Mouse (Mus musculus): Measurements from ENCODE around the gene Prim1. TPM values are rescaled to one million over a fixed set of nuclear protein-coding genes. Genes with fewer than 3 reads are reported as not detected.

The Prim1 gene
- polyA plus RNA-seq (2014; fragmentation: Nextera tagmentation; extraction: Ambion mirVana): 85.8 and 89.1 TPM in 2 replicates

DNA sequence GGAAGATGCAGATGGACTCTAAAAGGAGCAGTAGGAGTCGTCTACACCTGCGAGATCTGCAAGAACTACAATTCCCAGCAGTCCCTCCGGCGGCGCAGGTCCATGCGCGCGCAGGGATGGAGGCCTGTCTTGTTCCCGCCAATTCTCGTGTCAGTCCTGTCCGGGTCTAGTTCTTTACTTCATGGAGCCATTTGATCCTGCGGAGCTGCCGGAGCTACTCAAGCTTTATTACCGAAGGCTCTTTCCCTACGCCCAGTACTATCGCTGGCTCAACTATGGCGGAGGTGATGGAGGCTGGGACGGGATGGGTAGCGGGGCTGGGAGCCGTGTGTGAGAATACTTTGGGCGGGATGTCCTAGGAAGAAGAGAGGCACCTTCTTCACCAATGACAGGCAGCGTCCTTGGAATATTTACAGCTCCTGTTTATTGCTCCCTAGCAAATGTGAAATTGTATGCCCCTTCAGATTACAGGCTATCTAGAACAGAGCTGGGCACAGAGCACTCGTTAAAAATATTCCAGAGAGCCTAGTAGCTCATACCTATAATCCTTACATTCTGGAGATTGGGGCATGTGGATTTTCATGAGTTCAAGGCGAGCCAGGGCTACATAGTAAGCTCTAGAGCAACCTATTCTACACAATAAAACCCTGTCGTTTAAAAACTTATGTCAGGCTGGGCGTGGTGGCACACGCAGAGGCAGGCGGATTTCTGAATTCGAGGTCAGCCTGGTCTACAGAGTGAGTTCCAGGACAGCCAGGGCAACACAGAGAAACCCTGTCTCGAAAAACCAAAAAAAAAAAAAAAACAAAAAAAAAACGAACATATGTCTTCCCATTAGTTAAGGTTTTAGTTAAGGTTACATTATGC is at the start of gene Prim1:
TSS of gene Prim1 (plus strand) at position 101 of the 867 bp plus-strand sequence.
- ATAC-seq (replicated peaks; ENCODE audit: low FRiP score, low TSS enrichment, low read depth): peak; percentile 92
- Histone ChIP-seq H3K9ac (ENCODE audit: low read length) (peak within 1 kb of the TSS; percentile 62), H3K4me1 (replicated peaks; ENCODE audit: control insufficient read depth, insufficient read depth, low read length) (0 out of 2 replicates have a peak, but pooled peaks cover 5% of the 10 kb centered on the region), H3K4me2 (ENCODE audit: low read length) (peak within 1 kb of the TSS; percentile 70), H3K27ac (ENCODE audit: low read depth) (peak within 1 kb of the TSS; percentile 78; the same call in 1 of the 2 replicates), H3K36me3 (ENCODE audit: control insufficient read depth, insufficient read depth, low read length) (peaks cover 17% of the 10 kb centered on the region), H3K4me3 (ENCODE audit: low read depth, low read length) (peak within 1 kb of the TSS; percentile 92), H3K27me3 (replicated peaks; ENCODE audit: control insufficient read depth, insufficient read depth, low read length) (no peaks in the 10 kb centered on the region), H3K9me3 (ENCODE audit: control insufficient read depth, low read length) (no peaks in the 10 kb centered on the region)
- 5% methylated on average over 31 of the region's 31 CpGs for WGBS
- DNase-seq (ENCODE audit: low spot score): peak; percentile 93

DNA sequence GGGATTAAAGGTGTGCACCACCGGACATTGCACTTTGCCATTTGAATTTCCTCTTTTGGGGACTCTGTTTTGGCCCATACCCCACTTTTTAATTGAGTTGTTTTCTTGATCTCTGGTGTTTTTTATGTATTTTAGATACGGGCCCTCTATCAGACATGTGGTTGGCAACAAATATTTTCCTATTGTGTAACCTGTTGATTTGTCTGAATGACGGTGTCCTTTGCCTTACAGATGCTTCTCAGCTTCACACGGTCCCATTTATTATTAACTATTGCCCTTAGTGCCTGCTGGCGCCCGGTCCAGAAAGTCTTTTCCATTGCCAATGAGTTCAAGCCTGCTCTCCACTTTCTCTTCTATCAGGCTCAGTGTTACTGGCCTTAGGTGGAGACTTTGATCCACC is 48.5 kb upstream of the Prim1 start:
- WGBS: 92% methylated on average over 6 of the region's 6 CpGs
- no peaks in the 10 kb centered on the region for H3K27me3 ChIP-seq (replicated peaks; ENCODE audit: control insufficient read depth, insufficient read depth, low read length)
- no peak overlapping the region for H3K9ac ChIP-seq (ENCODE audit: low read length)
- H3K9me3 ChIP-seq (ENCODE audit: control insufficient read depth, low read length): no peaks in the 10 kb centered on the region
- H3K4me3 ChIP-seq (ENCODE audit: low read depth, low read length): no peak overlapping the region
- no peaks in the 10 kb centered on the region for H3K4me1 ChIP-seq (replicated peaks; ENCODE audit: control insufficient read depth, insufficient read depth, low read length)
- DNase-seq (ENCODE audit: low spot score): no peak
- ATAC-seq (replicated peaks; ENCODE audit: low FRiP score, low TSS enrichment, low read depth): no peak
- no peak overlapping the region for H3K27ac ChIP-seq (ENCODE audit: low read depth)
- no peak overlapping the region for H3K4me2 ChIP-seq (ENCODE audit: low read length)
- no peaks in the 10 kb centered on the region for H3K36me3 ChIP-seq (ENCODE audit: control insufficient read depth, insufficient read depth, low read length)

GRCm38 (mm10) chr10:127969820-127970219 is 45.1 kb upstream of the Prim1 start:
- H3K36me3 ChIP-seq (ENCODE audit: control insufficient read depth, insufficient read depth, low read length): no peaks in the 10 kb centered on the region
- 58% methylated on average over 4 of the region's 4 CpGs for WGBS
- H3K4me1 ChIP-seq (replicated peaks; ENCODE audit: control insufficient read depth, insufficient read depth, low read length): no peaks in the 10 kb centered on the region
- H3K27ac ChIP-seq (ENCODE audit: low read depth): 0 out of 2 replicates have a peak overlapping the region, but pooled peaks have one; percentile 9
- DNase-seq (ENCODE audit: low spot score) (no peak), ATAC-seq (replicated peaks; ENCODE audit: low FRiP score, low TSS enrichment, low read depth) (peak; percentile 64; the same call in 1 of the 2 replicates)
- H3K9me3 ChIP-seq (ENCODE audit: control insufficient read depth, low read length): no peaks in the 10 kb centered on the region
- no peak overlapping the region for H3K9ac ChIP-seq (ENCODE audit: low read length)
- H3K27me3 ChIP-seq (replicated peaks; ENCODE audit: control insufficient read depth, insufficient read depth, low read length): no peaks in the 10 kb centered on the region
- no peak overlapping the region for H3K4me3 ChIP-seq (ENCODE audit: low read depth, low read length)
- H3K4me2 ChIP-seq (ENCODE audit: low read length): no peak overlapping the region

- WGBS: 45% methylated on average over 3 of the region's 3 CpGs
- peak overlapping the region; percentile 9; the same call in 1 of the 2 replicates for H3K27ac ChIP-seq (ENCODE audit: low read depth)
Observed at GRCm38 (mm10) chr10:127970359-127970831, 44.6 kb upstream of the Prim1 start.

DNA sequence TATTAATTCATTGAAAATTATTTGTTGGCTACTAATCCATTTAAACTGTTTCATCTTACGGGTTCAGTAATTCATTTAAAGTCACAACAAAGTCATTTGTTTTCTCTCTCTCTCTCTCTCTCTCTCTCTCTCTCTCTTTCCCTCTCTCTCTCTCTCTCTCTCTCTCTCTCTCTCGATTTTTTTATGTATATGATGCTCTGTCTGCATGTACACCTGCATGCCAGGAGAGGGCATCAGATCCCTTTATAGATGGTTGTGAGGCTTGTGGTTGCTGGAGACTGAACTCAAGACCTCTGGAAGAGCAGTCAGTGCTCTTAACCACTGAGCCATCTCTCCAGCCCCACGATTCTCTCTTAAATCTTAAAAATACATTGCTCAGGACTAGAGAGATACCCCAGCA is 43.8 kb upstream of the Prim1 start:
- Histone ChIP-seq H3K4me1 (replicated peaks; ENCODE audit: control insufficient read depth, insufficient read depth, low read length) (no peaks in the 10 kb centered on the region), H3K27me3 (replicated peaks; ENCODE audit: control insufficient read depth, insufficient read depth, low read length) (no peaks in the 10 kb centered on the region), H3K36me3 (ENCODE audit: control insufficient read depth, insufficient read depth, low read length) (no peaks in the 10 kb centered on the region), H3K9ac (ENCODE audit: low read length) (no peak overlapping the region), H3K4me3 (ENCODE audit: low read depth, low read length) (no peak overlapping the region), H3K4me2 (ENCODE audit: low read length) (no peak overlapping the region), H3K9me3 (ENCODE audit: control insufficient read depth, low read length) (no peaks in the 10 kb centered on the region), H3K27ac (ENCODE audit: low read depth) (no peak overlapping the region)
- DNase-seq (ENCODE audit: low spot score) (no peak), ATAC-seq (replicated peaks; ENCODE audit: low FRiP score, low TSS enrichment, low read depth) (no peak)
- WGBS: 60% methylated on average over 3 of the region's 3 CpGs

More at GRCm38 (mm10) chr10:127970359-127970831, 44.6 kb upstream of the Prim1 start:
- H3K27me3 ChIP-seq (replicated peaks; ENCODE audit: control insufficient read depth, insufficient read depth, low read length): no peaks in the 10 kb centered on the region
- H3K36me3 ChIP-seq (ENCODE audit: control insufficient read depth, insufficient read depth, low read length): no peaks in the 10 kb centered on the region
- DNase-seq (ENCODE audit: low spot score) (no peak), ATAC-seq (replicated peaks; ENCODE audit: low FRiP score, low TSS enrichment, low read depth) (0 out of 2 replicates have a peak, but pooled peaks have one; percentile 23)
- no peak overlapping the region for H3K9ac ChIP-seq (ENCODE audit: low read length)
- H3K4me2 ChIP-seq (ENCODE audit: low read length): no peak overlapping the region
- no peaks in the 10 kb centered on the region for H3K9me3 ChIP-seq (ENCODE audit: control insufficient read depth, low read length)
- H3K4me1 ChIP-seq (replicated peaks; ENCODE audit: control insufficient read depth, insufficient read depth, low read length): no peaks in the 10 kb centered on the region
- no peak overlapping the region for H3K4me3 ChIP-seq (ENCODE audit: low read depth, low read length)

DNA sequence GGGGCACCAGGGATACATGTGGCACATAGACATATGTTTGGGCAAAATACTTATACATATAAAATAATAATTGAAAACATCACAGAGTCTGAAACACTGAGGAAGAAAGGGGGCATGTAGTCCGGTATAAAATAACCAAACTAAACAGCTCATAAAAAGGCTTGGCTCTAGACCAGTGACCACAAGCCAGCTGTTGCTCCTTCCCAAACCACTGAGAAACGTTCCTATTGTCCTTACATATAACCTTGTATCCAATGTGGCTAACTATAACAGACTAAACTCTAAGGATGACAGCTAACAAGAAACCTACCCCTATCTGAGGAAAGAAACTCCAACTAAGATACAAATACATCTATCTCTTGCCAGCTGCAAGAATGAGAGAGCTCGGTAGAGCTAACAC is 40.9 kb upstream of the Prim1 start:
- no peaks in the 10 kb centered on the region for H3K27me3 ChIP-seq (replicated peaks; ENCODE audit: control insufficient read depth, insufficient read depth, low read length)
- ATAC-seq (replicated peaks; ENCODE audit: low FRiP score, low TSS enrichment, low read depth) (no peak), DNase-seq (ENCODE audit: low spot score) (no peak)
- no peak overlapping the region for H3K9ac ChIP-seq (ENCODE audit: low read length)
- H3K36me3 ChIP-seq (ENCODE audit: control insufficient read depth, insufficient read depth, low read length): no peaks in the 10 kb centered on the region
- 78% methylated on average over 3 of the region's 3 CpGs for WGBS
- H3K4me3 ChIP-seq (ENCODE audit: low read depth, low read length): no peak overlapping the region
- no peaks in the 10 kb centered on the region for H3K9me3 ChIP-seq (ENCODE audit: control insufficient read depth, low read length)
- H3K4me1 ChIP-seq (replicated peaks; ENCODE audit: control insufficient read depth, insufficient read depth, low read length): no peaks in the 10 kb centered on the region
- no peak overlapping the region for H3K4me2 ChIP-seq (ENCODE audit: low read length)
- H3K27ac ChIP-seq (ENCODE audit: low read depth): no peak overlapping the region

DNA sequence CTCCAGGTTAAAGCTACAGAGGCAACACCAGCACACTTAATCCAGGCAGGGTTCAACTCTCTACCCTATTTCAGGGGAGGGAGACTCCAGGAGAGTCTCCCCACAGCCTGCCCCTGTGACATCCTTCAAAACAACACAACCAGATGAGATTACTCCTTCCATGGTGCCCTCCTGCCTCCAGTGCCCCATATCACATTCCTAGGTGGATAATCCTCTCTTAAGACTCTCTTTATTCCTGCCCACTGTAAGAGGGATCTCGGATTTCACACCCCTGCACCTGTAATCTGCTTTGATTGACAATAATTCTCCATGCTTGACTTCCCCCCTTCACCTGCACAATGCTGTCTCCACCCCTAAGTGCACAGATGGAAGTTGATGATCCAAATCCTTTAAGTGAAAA is 39.5 kb upstream of the Prim1 start:
- H3K36me3 ChIP-seq (ENCODE audit: control insufficient read depth, insufficient read depth, low read length): no peaks in the 10 kb centered on the region
- no peak overlapping the region for H3K4me3 ChIP-seq (ENCODE audit: low read depth, low read length)
- H3K27ac ChIP-seq (ENCODE audit: low read depth): no peak overlapping the region
- no peak overlapping the region for H3K9ac ChIP-seq (ENCODE audit: low read length)
- H3K27me3 ChIP-seq (replicated peaks; ENCODE audit: control insufficient read depth, insufficient read depth, low read length): no peaks in the 10 kb centered on the region
- ATAC-seq (replicated peaks; ENCODE audit: low FRiP score, low TSS enrichment, low read depth): no peak
- H3K4me2 ChIP-seq (ENCODE audit: low read length): no peak overlapping the region
- H3K9me3 ChIP-seq (ENCODE audit: control insufficient read depth, low read length): no peaks in the 10 kb centered on the region
- no peaks in the 10 kb centered on the region for H3K4me1 ChIP-seq (replicated peaks; ENCODE audit: control insufficient read depth, insufficient read depth, low read length)
- 36% methylated on average over 1 of the region's 1 CpGs for WGBS
- no peak for DNase-seq (ENCODE audit: low spot score)

DNA sequence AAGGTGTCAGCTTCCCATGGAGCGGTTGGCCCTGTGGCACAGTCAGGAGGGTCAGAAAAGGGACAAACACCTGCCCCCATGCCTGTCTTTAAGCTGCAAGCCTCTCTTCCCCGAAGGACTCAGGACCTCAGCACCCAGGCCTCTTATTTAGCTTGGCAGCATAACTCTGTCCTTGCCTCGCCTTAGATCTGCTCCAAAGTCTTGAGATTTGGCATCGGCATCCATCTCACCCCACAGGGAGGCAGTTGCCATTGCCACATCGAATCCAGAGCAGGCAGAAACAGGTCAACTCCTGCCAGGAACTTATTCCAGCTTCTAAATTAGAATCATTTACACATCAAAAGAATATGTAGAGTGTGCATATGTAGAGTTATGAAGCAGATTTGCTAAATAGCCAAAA is 30.3 kb upstream of the Prim1 start:
- H3K4me2 ChIP-seq (ENCODE audit: low read length): no peak overlapping the region
- H3K4me1 ChIP-seq (replicated peaks; ENCODE audit: control insufficient read depth, insufficient read depth, low read length): no peaks in the 10 kb centered on the region
- 86% methylated on average over 5 of the region's 5 CpGs for WGBS

More for the DNA sequence above, 30.3 kb upstream of the Prim1 start:
- DNase-seq (ENCODE audit: low spot score) (no peak), ATAC-seq (replicated peaks; ENCODE audit: low FRiP score, low TSS enrichment, low read depth) (no peak)
- H3K9ac ChIP-seq (ENCODE audit: low read length): no peak overlapping the region
- H3K36me3 ChIP-seq (ENCODE audit: control insufficient read depth, insufficient read depth, low read length): no peaks in the 10 kb centered on the region
- H3K9me3 ChIP-seq (ENCODE audit: control insufficient read depth, low read length): no peaks in the 10 kb centered on the region
- no peak overlapping the region for H3K27ac ChIP-seq (ENCODE audit: low read depth)
- H3K4me3 ChIP-seq (ENCODE audit: low read depth, low read length): no peak overlapping the region
- no peaks in the 10 kb centered on the region for H3K27me3 ChIP-seq (replicated peaks; ENCODE audit: control insufficient read depth, insufficient read depth, low read length)

Measured in intestine, embryonic 14.5 days (tissue).